ENCODE assay signal across 13 mouse cellular contexts in the genomic region with DNA sequence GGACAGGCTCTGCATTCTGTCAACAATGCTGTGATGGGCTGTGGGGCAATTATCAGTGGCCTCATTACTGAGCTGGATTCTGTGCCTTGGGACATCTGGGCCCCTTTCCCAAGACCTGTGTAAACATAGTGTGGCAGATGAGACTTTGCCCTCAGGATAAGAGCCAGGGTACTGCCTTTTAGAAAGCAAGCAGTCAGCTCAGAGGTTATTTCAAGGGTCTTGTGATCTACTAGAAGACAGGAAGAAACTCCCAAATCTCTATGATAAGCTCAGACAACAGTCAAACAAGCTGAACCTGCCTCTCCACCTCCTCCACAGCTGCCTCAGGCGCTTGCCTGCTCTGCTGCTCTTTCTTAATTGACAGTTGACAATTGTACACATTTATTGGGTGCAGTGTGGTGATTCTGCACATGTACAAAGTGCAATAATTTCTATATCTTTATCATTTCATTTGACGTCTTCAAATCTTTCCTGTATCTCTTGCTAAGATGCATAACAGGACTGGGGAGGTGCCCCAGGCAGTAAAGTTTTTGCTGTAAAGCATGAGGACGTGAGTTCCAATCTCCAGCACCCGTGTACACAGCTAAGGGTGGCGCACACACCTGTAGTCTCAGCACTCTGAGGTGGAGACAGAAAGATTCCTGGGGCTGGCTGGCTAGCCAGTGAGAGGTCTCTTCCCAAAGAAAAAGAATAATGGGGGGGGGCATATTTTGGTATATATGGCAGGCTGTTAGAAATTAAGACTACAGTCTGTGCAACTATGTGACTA. TPM values are rescaled to one million over a fixed set of nuclear protein-coding genes. Genes with fewer than 3 reads are reported as not detected.
A peak's percentile ranks its signal among the peaks of the same experiment; 100 is the strongest.
DNase-seq lines count a peak whose midpoint lies in the region; ATAC-seq and TF ChIP-seq lines count a peak whose summit lies in the region.
"Had no signal": no experiment of that assay in that cellular context is flagged by ENCODE, and none has a peak within 500 bp of the region (broad histone marks: within the 10 kb centered on the region; RNA-seq: fewer than 3 reads in every experiment).

No protein-coding gene starts in this region.

- intact Hi-C loops in gastrocnemius, postnatal 36 days (cut with DNase I) = no loop called here

- 0 out of 2 replicates have a peak, but pooled peaks cover 10% of the 10 kb centered on the region for H3K9me3 ChIP-seq in hindbrain, embryonic 10.5 days
- peaks cover 2% of the 10 kb centered on the region; the same call in 1 of the 2 replicates for H3K9me3 ChIP-seq in hindbrain, embryonic 16.5 days (ENCODE audit: control insufficient read depth, low read length)
- H3K9me3 ChIP-seq in embryonic facial prominence, embryonic 11.5 days (replicated peaks; ENCODE audit: control insufficient read depth, low read length) = no peaks in the 10 kb centered on the region
- no peaks in the 10 kb centered on the region for H3K9me3 ChIP-seq in liver, embryonic 11.5 days (ENCODE audit: control insufficient read depth, low read length)

- ATAC-seq in hindbrain, embryonic 16.5 days = no peak
- no peak for ATAC-seq in embryonic facial prominence, embryonic 11.5 days (replicated peaks; ENCODE audit: insufficient number of reproducible peaks, low FRiP score, low TSS enrichment, low read depth)
- ATAC-seq in liver, embryonic 11.5 days (replicated peaks; ENCODE audit: low FRiP score) = peak; percentile 68

- H3K27me3 ChIP-seq in hindbrain, embryonic 10.5 days (ENCODE audit: insufficient read depth, poor library complexity, severe bottlenecking) = no peaks in the 10 kb centered on the region
- no peaks in the 10 kb centered on the region for H3K27me3 ChIP-seq in hindbrain, embryonic 16.5 days (replicated peaks; ENCODE audit: control insufficient read depth, insufficient read depth, low read length)
- no peaks in the 10 kb centered on the region for H3K27me3 ChIP-seq in embryonic facial prominence, embryonic 11.5 days (ENCODE audit: control insufficient read depth, insufficient read depth, low read length)
- no peaks in the 10 kb centered on the region for H3K27me3 ChIP-seq in liver, embryonic 11.5 days (replicated peaks; ENCODE audit: control insufficient read depth, insufficient read depth, low read length)
- no peaks in the 10 kb centered on the region for H3K27me3 ChIP-seq in thymus, adult 2 months (ENCODE audit: control insufficient read depth, insufficient read depth, low read length)
- H3K27me3 ChIP-seq: embryonic facial prominence, embryonic 12.5 days; hindbrain, embryonic 13.5 days had no signal

- no peak overlapping the region for H3K4me2 ChIP-seq in hindbrain, embryonic 16.5 days (ENCODE audit: low read length)
- no peak overlapping the region for H3K4me2 ChIP-seq in embryonic facial prominence, embryonic 11.5 days (ENCODE audit: low read depth, low read length)
- H3K4me2 ChIP-seq in liver, embryonic 11.5 days = no peak overlapping the region
- H3K4me2 ChIP-seq: embryonic facial prominence, embryonic 12.5 days; hindbrain, embryonic 13.5 days had no signal

- peak; percentile 18 for DNase-seq in hindbrain, embryonic 10.5 days (ENCODE audit: low spot score)
- DNase-seq in adipocyte (ENCODE audit: low spot score) = peak; percentile 56
- peak; percentile 23 for DNase-seq in embryonic facial prominence, embryonic 11.5 days (ENCODE audit: low spot score)
- no peak for DNase-seq in liver, embryonic 11.5 days (ENCODE audit: low spot score)
- no peak for DNase-seq in thymus, postnatal 36 days
- DNase-seq in thymus, adult 2 months = no peak
- DNase-seq in gastrocnemius, postnatal 36 days = no peak
- DNase-seq: adrenal gland, postnatal 25 days; cerebellum, adult 11-12 months; right cerebral cortex, adult 18-20 months had no signal

- no peak overlapping the region for H3K27ac ChIP-seq in hindbrain, embryonic 10.5 days
- H3K27ac ChIP-seq in hindbrain, embryonic 16.5 days (ENCODE audit: low read depth, low read length) = no peak overlapping the region
- no peak overlapping the region for H3K27ac ChIP-seq in embryonic facial prominence, embryonic 11.5 days (replicated peaks; ENCODE audit: low read depth, low read length)
- peak overlapping the region; percentile 28; the same call in 1 of the 2 replicates for H3K27ac ChIP-seq in liver, embryonic 11.5 days (ENCODE audit: low read depth, low read length)
- no peak overlapping the region for H3K27ac ChIP-seq in thymus, adult 2 months (ENCODE audit: control insufficient read depth, insufficient read depth, low read length)
- H3K27ac ChIP-seq: embryonic facial prominence, embryonic 12.5 days; hindbrain, embryonic 13.5 days had no signal

- H3K4me1 ChIP-seq in hindbrain, embryonic 10.5 days (replicated peaks) = peaks cover 5% of the 10 kb centered on the region; the same call in 1 of the 2 replicates
- no peaks in the 10 kb centered on the region for H3K4me1 ChIP-seq in hindbrain, embryonic 16.5 days (ENCODE audit: control insufficient read depth, insufficient read depth, low read depth, low read length)
- no peaks in the 10 kb centered on the region for H3K4me1 ChIP-seq in embryonic facial prominence, embryonic 11.5 days (ENCODE audit: control insufficient read depth, insufficient read depth, low read length)
- H3K4me1 ChIP-seq in liver, embryonic 11.5 days (replicated peaks; ENCODE audit: control insufficient read depth, insufficient read depth, low read length) = no peaks in the 10 kb centered on the region
- no peaks in the 10 kb centered on the region for H3K4me1 ChIP-seq in thymus, adult 2 months (replicated peaks; ENCODE audit: control insufficient read depth, insufficient read depth, low read length)
- H3K4me1 ChIP-seq: hindbrain, embryonic 13.5 days had no signal

- no peak for TF ChIP-seq POLR2A in thymus, adult 2 months (IDR thresholded peaks at IDR 0.05; ENCODE audit: control insufficient read depth, extremely low read depth, insufficient read depth, low read length, poor library complexity)

- TF ChIP-seq CTCF in thymus, adult 2 months (IDR thresholded peaks at IDR 0.05; ENCODE audit: borderline replicate concordance, control insufficient read depth, extremely low read depth, insufficient read depth, low read length, poor library complexity) = no peak

- no peaks in the 10 kb centered on the region for H3K36me3 ChIP-seq in hindbrain, embryonic 10.5 days
- H3K36me3 ChIP-seq in hindbrain, embryonic 16.5 days (ENCODE audit: control insufficient read depth, insufficient read depth, low read length) = no peaks in the 10 kb centered on the region
- H3K36me3 ChIP-seq in embryonic facial prominence, embryonic 11.5 days (replicated peaks; ENCODE audit: control insufficient read depth, insufficient read depth, low read depth, low read length) = no peaks in the 10 kb centered on the region
- H3K36me3 ChIP-seq in liver, embryonic 11.5 days (ENCODE audit: control insufficient read depth, insufficient read depth, low read length) = no peaks in the 10 kb centered on the region
- no peaks in the 10 kb centered on the region for H3K36me3 ChIP-seq in thymus, adult 2 months (ENCODE audit: control insufficient read depth, insufficient read depth, low read length)
- H3K36me3 ChIP-seq: embryonic facial prominence, embryonic 12.5 days had no signal

- 87% methylated on average over 5 of the region's 5 CpGs for WGBS in hindbrain, embryonic 10.5 days
- WGBS in hindbrain, embryonic 16.5 days = 85% methylated on average over 5 of the region's 5 CpGs
- 69% methylated on average over 5 of the region's 5 CpGs for WGBS in embryonic facial prominence, embryonic 11.5 days
- 65% methylated on average over 5 of the region's 5 CpGs for whole genome bisulfite sequencing in liver, embryonic 11.5 days
- WGBS in thymus, adult 2 months = 92% methylated on average over 5 of the region's 5 CpGs

- H3K4me3 ChIP-seq in hindbrain, embryonic 10.5 days = no peak overlapping the region
- H3K4me3 ChIP-seq in hindbrain, embryonic 16.5 days (ENCODE audit: low read length) = no peak overlapping the region
- no peak overlapping the region for H3K4me3 ChIP-seq in embryonic facial prominence, embryonic 11.5 days (ENCODE audit: low read depth, low read length)
- H3K4me3 ChIP-seq in liver, embryonic 11.5 days (ENCODE audit: low read depth, low read length) = no peak overlapping the region
- no peak overlapping the region for H3K4me3 ChIP-seq in thymus, adult 2 months (ENCODE audit: control insufficient read depth, insufficient read depth, low read length)
- H3K4me3 ChIP-seq: embryonic facial prominence, embryonic 12.5 days; hindbrain, embryonic 13.5 days had no signal

- no peak overlapping the region for H3K9ac ChIP-seq in hindbrain, embryonic 16.5 days (ENCODE audit: low read depth, low read length)
- H3K9ac ChIP-seq in embryonic facial prominence, embryonic 11.5 days (replicated peaks; ENCODE audit: low read length) = no peak overlapping the region
- H3K9ac ChIP-seq in liver, embryonic 11.5 days (ENCODE audit: low read depth, low read length) = no peak overlapping the region
- H3K9ac ChIP-seq: embryonic facial prominence, embryonic 12.5 days; hindbrain, embryonic 13.5 days had no signal

RNA-seq across cellular contexts. Expression of gene Fdx1, which starts 32.2 kb away (rescaled TPM):
- polyA plus RNA-seq in hindbrain, embryonic 10.5 days (2016; fragmentation: Nextera tagmentation; extraction: Ambion mirVana) = 46.3 and 47.6 TPM in 2 replicates
- 38.7 and 46.7 TPM in 2 replicates for polyA plus RNA-seq in hindbrain, embryonic 16.5 days (2015; fragmentation: Nextera tagmentation; extraction: Ambion mirVana)
- 64.0 and 65.0 TPM in 2 replicates for polyA plus RNA-seq in embryonic facial prominence, embryonic 11.5 days (2014; fragmentation: Nextera tagmentation; extraction: Ambion mirVana)
- polyA plus RNA-seq in liver, embryonic 11.5 days (2014; fragmentation: Nextera tagmentation; extraction: Ambion mirVana) = 45.2 and 50.7 TPM in 2 replicates
- 30.5 and 33.9 TPM in 2 replicates for polyA plus RNA-seq in thymus, adult 2 months (2012; rRNA removed)
- total RNA-seq in gastrocnemius, postnatal 36 days (2021) = 10 to 100 TPM; 36.2 to 40.7 TPM

RNA-seq across cellular contexts. Expression of gene Rdx, which starts 51.5 kb away (rescaled TPM):
- polyA plus RNA-seq in hindbrain, embryonic 10.5 days (2016; fragmentation: Nextera tagmentation; extraction: Ambion mirVana) = 128 and 160 TPM in 2 replicates
- 70.7 and 71.5 TPM in 2 replicates for polyA plus RNA-seq in hindbrain, embryonic 16.5 days (2015; fragmentation: Nextera tagmentation; extraction: Ambion mirVana)
- polyA plus RNA-seq in embryonic facial prominence, embryonic 11.5 days (2014; fragmentation: Nextera tagmentation; extraction: Ambion mirVana) = 202 and 232 TPM in 2 replicates
- polyA plus RNA-seq in liver, embryonic 11.5 days (2014; fragmentation: Nextera tagmentation; extraction: Ambion mirVana) = 146 and 148 TPM in 2 replicates
- polyA plus RNA-seq in thymus, adult 2 months (2012; rRNA removed) = 19.9 and 20.4 TPM in 2 replicates
- 100 to 1,000 TPM; 102 to 114 TPM for total RNA-seq in gastrocnemius, postnatal 36 days (2021)

Comparison
In these comparisons a context has a peak if more than half of its experiments do, and no peak if none do; other contexts are left out.
1. DNase-seq: peak in hindbrain, embryonic 10.5 days (single experiment), adipocyte (single experiment) and embryonic facial prominence, embryonic 11.5 days (single experiment); none in liver, embryonic 11.5 days (single experiment), thymus, postnatal 36 days (0 of 2), thymus, adult 2 months (single experiment) and gastrocnemius, postnatal 36 days (0 of 2).